Mouse (Mus musculus): ENCODE results near the gene Trio.

DNA sequence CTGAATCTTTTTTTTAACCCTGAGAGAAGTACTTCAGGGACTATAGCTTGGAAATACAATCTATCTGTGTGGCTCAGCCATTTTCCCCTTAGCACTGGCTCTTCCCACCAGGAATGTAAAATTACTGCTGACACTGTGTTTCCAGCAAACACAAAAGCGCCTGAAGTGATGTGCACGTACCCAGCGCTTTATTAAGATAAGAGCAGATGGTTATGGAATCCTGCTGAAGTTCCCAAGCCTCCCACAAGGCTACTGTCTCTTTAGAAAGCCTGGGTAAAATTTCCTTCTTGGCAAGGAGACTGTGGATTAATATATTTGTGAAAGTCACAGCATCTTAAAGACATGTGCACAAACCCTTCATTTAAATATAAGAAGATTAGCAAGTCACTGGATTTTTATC is 141.8 kb downstream of the Trio start:
- TF ChIP-seq POLR2AphosphoS5 (IDR thresholded peaks at IDR 0.05; ENCODE audit: insufficient replicate concordance, low read depth, low read length) = no peak
- TF ChIP-seq CTCF (IDR thresholded peaks at IDR 0.05; ENCODE audit: low read depth, low read length) = no peak
- TF ChIP-seq TAL1 (conservative IDR thresholded peaks at IDR 0.05; ENCODE audit: low read depth, low read length) = no peak

All from G1E (cell line).